Mouse (Mus musculus): ENCODE measurements around the gene Slu7. TPM values are rescaled to one million over a fixed set of nuclear protein-coding genes. Genes with fewer than 3 reads are reported as not detected.

Gene Slu7
- total RNA-seq, 2 experiments from 2014 or later = 34.0 to 36.5 TPM

DNA sequence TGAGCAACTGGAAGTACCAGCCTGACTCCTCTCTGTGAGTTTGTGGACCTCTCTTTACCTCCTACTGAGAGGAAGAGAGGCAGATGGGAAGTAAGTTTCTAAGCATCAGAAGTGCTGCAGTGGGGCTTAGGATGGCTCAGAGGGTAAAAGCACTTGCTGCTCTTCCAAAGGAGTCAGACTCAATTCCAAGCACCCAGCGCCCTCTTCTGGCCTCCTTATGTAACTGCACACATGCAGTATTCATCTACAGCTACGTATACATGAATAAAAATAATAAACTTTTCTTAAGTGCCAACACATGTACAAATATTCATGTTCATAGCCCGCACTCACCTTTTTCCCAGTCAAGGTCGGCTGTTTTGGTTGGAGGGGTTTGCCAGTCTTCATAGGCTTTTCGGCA is 9.2 kb upstream of the Slu7 start:
- DNase-seq (ENCODE audit: low spot score) = no peak

DNA sequence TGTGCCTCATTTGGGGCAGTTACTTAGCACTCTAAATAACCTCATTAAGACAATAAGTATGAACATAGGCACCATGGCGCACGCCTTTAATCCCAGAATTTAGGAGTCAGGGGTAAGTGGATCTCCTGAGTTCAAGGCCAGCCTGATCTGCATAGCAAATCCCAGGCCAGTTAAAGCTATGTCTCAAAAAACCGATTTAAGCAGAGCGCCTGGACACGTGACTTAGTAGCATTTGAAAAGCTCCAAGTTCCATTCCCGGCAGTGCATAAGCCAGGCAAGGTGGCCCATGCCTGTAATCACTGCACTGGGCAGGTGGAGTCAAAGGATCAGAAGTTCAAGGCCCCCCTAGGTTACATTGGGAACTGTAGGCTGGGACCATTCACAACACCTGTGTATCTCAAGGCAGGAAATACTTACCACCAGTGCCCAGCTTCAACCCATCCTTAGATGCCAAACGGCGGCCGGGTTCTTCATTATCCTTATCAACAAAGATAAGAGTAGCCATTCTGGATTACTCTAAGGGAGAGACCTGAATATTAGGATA is 8.3 kb upstream of the Slu7 start:
- no peak for DNase-seq (ENCODE audit: low spot score)

DNA sequence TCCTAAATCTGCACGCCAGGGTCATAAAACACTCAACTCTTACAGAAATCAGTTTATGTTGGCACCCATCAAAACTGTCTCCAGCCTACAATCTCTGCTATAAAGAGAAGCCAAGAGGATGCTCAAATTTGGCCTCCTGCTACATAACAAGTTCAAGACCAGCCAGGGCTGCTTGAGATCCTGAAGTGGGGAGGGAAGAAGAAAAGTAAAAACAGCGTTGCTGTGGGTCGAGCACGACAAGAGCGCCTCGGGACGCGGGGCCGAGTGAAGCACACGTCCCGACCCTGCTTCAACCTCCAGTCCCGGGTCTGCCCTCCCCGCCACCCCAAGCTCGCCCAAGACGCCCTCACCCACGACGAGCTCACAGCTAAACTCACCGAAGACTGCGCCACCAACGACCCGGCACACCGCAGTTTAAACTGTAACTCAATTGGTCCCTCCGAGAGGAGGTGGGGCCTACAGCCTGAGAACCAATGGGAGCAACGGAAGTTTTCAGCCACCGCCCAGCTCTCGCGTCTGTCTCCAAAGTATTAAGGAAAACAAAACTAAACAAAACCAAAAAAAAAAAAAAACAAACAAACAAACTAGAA is 7.6 kb upstream of the Slu7 start, which contains the start of gene Pttg1:
Gene Pttg1, minus strand, starts transcription at position 428 of the 590 bp plus-strand sequence.
- DNase-seq (ENCODE audit: low spot score) = peak; percentile 87

DNA sequence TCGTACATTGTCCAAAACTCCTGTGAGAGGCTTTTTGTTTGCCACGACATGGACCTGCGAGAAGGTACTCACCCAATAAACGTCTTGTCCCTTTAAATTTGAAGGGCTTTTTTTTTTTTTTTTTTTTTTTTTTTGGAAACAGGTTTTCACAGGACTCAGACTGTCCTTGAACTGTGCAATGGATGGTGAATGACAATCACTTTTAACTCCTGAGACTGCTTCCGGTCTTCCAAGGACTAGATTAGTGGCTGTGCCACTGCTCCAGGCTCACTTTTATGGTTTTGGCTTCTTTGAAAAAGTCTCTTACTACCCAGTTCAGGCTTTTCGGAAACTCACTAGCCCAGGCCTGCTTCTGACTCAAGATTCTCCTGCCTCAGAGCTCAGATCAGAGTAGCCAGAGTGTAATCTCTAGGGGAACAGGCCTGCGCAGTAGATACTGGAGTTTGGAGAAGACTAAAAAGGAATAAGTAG is 7.1 kb upstream of the Slu7 start:
- DNase-seq (ENCODE audit: low spot score) = no peak

DNA sequence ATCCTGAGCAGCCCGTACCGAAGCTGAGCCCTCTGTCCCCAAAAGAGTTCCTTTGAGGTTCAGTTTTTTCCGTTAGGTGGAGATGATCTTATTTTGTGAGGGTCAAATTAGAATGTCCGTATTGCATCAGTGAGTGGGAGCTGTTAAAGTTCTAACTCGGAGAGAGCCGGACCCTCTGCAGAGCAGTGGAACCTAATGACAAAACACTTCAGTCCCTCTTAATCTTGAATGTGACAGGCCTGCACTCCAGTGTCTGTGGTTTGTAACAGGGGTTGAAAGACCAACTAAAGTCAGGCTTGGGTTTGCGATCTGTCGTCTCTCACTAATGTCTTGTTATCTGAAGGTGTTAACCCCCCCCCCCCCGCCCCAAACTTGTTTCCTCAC is 472 bp downstream of the Slu7 start:
- DNase-seq (ENCODE audit: low spot score) = no peak

DNA sequence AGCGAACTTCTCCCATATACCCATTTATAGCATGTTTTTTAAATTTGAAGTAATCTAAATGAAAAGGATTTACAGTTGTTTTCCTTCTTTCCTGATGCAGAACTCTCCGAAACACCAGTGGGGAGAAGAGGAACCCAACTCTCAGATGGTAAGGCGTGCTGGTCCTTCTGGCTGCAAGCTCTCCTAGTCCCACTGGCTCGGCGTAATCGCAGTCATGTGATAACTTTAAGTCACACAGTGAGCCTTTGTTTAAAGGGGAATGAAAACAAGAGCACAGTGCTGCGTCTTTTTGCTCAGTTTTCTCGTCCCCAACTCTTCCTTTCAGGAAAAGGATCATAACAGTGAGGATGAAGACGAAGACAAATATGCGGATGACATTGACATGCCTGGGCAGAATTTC is 7.6 kb downstream of the Slu7 start:
- DNase-seq (ENCODE audit: low spot score) = no peak

DNA sequence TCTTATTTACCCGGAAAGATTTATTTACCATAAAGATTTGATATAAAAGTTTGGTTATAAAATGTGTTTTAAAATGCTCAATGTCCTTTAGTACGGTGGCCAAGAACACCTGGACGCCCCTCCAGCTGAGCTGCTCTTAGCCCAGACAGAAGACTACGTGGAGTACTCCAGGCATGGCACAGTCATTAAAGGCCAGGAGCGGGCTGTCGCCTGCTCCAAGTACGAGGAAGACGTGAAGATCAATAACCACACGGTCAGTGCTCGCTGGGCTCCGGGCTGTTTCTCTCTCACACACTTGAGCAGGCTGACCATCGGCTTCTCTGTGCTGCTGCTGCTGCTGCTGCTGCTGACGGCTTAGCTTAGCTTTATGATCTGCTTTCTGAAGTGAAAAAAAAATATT is 9.6 kb downstream of the Slu7 start:
- no peak for DNase-seq (ENCODE audit: low spot score)

DNA sequence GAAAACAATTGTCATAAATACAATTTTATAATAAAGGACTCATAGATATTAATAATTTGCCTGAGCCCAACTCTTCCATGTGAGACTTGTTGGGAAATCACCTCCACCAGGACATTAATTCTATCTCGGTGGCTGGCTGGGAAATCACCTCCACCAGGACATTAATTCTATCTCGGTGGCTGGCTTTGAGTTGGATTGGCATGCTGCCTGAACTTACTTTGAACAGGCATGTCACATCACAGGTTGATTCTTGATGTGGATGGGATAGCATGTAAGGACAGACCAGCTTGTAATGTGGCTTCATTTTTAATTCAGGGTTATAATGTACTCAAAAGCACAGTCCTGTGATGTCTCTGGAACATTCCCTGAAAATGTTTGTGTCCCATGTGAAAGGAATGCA is 16.4 kb downstream of the Slu7 start:
- no peak for DNase-seq (ENCODE audit: low spot score)

DNA sequence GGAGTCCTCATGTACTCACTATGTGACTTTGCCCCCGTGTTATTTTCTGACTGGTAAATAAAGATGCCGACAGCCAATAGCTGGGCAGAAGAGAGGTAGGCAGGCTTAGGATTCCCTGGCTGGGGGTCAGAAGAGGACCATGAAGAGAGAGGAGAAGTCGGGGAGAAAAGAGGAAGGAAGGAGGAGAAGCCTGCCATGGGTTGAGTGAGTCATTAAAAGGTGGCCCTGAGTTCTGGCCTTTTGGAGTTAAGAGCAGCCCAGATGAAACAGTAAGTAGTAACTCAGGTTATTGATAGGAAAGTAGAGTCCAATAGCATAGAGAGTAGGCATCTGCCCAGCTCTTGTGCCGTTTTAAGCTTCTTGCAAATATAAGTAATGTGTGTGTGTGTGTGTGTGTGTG is 17.8 kb downstream of the Slu7 start:
- no peak for DNase-seq (ENCODE audit: low spot score)

DNA sequence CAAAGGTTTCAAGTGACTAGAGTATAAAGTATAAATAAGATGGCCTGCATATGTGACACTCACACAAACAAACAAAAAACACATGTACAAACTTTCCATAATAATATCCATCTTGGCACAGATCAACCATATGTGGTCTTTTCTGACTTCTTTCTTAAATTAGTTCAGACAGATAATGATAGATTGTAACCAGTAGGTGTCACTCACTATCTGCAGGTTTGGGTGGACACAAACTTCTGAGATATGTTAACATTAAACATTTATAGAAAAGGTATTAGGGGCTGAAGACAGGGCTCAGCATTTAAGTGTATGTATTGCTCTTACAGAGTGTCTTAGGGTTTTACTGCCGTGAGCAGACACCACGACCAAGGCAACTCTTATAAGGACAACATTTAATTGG is 18.7 kb downstream of the Slu7 start:
- DNase-seq (ENCODE audit: low spot score) = no peak

DNA sequence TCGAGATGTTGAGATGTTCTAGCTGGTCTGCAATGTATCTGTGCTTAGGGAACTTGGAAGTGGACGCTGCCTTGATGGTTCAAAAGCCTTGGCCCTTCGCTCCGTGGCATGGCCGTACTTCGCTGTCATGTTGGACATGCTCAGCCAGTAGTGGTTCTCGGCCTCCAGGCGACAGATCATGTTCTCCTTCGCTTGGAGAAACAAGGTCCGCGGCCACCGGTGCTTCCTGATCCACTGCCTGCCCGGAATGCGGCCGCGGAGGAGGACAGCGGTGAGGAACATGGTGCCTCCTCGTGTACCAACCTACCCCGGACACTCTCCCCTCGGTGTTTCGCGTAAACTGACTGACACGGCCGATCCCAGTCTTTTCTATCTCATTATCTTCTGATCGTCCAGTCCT is 29.7 kb downstream of the Slu7 start:
- DNase-seq (ENCODE audit: low spot score) = no peak

DNA sequence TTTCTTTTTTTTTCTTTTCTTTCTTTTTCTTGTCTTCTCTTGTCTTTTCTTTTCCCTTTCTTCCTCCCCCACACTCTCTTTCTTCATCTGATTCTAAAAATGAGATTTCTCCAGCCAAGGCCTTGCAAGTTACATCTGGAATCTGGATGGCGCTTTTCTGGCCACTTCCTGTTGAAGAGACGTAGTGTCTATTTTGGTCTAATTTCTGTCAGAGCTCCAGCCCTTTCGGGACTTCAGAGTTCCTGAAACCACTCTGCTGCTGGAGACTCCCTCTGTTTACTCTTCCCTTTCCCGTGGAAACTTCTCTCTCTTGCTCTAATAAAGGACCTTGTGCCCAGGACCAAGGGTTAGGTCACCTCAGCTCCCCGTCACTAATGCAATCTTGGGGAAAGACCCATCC is 36.6 kb downstream of the Slu7 start:
- DNase-seq (ENCODE audit: low spot score) = peak; percentile 59

DNA sequence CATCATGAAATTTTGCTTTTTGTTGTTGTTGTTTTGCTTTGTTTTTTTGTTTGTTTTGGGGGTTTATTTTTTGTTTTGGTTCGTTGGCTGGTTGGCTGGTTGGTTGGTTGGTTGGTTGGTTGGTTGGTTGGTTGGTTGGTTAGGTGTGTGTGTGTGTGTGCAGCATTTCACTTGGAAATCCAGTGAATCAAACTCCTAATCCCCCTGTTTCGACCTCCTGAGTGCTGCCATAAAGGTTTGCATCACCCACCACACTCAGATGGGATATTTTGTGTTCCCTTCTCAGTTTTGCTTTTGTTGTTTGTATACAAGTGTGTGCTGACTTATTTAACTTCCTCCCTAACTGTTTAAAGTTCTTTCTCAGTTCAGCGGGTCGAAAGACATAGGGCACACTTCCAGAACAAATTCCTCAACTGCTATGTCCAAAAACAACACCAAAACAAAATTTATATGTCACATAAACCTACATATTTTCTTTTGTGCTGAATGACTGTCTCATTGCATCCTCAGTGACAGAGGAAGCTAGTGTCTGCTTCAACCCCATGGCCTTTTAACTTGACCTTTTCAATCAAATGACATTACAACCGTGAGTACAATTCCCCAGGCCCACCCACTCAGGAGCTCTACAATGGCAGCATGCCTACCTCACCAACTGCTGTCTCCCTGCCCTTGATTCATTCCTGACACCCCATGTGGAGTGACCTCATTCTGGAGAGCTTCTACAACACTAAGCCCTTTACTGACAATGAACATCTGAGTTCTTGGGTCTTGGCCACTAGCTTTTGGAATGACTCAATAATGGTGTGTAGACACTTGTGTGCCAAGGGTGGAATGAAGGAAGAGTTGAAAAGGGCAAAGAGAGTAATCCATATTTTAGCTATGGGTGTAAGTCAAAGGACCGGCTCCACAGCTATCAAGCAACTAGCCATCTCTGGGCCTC is 37.6 kb downstream of the Slu7 start:
- no peak for DNase-seq (ENCODE audit: low spot score)

DNA sequence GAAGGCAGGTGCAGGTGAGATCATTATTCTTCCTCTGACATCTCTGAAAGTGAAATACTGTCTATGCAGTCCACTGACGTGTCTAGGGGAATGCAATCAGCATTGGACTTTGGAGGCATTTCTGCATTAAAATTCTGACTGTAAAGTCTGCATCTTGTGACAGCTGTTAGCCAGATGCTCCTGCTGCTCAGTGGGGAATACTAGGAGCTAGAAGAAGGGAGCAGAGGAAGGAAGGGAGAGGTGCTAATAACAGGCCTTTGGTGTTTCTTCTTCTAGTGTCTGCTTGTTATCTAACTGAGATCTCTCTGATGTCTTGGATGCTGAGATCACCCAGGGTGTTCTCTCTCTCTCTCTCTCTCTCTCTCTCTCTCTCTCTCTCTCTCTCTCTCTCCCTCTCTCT is 39.6 kb downstream of the Slu7 start:
- no peak for DNase-seq (ENCODE audit: low spot score)

DNA sequence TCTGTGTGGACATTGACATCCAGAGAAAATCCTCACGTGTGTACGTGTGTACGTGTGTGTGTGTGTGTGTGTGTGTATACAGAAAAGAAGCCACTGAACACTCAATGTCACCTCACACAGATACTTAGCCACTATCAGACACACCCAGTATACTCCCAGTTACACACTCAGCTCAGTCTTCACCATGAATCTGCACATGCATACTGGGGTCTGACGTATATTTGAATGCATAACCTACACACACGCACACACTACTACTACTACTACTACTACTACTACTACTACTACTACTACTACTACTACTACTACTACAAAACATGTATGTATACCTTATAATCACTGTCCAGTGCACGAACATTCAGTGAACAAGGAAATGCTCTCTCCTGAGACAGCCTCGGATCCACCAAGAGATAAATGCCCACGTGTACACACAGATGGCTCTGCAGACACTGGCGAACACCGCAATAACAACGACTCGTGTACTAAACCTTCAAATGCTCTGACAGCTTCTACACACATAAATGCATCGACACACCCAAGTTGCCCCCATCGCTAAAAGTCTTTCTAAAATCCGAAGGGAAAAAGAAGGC is 40.2 kb downstream of the Slu7 start:
- no peak for DNase-seq (ENCODE audit: low spot score)

DNA sequence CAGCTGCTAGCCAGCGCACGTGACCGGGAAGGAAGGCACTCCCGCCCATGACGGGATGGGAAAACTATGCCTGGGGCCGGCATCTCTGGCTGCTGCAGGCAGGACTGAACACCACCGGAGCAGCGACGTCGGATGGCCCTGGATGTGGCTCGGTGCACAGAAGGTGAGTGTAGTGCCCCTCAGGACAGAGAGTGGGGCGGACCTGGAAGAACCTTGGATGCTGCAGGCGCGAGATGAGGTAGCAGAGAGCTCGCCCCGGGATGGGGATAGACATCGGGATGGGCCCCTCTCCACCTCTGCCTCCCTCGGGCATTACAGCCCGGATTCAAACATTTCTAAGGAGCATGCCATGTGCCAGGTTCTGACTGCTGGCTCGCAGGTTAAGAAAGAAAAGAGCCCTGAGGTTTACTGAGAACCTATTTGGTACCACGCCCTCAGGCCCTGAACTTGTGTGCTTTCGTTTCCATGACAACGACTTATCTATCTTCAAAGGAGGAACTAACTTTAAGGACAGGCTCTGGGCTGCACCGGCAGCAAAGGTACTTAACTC is 40.8 kb downstream of the Slu7 start, which contains the start of gene C1qtnf2:
Gene C1qtnf2, plus strand, starts transcription at position 52 of the 550 bp plus-strand sequence.
- peak; percentile 46 for DNase-seq (ENCODE audit: low spot score)

DNA sequence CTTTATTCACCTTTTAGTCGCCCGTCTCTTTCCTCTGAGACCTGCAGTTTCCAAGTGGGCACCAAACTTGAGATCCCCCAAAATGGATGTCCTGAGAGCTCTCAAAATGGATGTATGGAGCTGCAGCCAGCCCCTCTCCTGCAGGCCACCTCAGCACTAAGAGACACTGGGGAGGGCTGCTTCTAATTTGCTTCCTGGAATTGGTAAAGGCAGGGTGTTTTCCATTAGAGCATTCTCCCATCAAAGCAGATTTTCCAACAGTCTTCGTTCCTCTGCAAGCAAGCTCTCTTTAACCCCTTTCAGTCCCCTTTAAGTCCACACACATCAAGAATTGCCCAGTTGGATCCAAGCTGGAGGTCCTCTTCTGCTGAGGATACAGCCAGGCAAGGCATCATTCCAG is 45.8 kb downstream of the Slu7 start:
- no peak for DNase-seq (ENCODE audit: low spot score)

DNA sequence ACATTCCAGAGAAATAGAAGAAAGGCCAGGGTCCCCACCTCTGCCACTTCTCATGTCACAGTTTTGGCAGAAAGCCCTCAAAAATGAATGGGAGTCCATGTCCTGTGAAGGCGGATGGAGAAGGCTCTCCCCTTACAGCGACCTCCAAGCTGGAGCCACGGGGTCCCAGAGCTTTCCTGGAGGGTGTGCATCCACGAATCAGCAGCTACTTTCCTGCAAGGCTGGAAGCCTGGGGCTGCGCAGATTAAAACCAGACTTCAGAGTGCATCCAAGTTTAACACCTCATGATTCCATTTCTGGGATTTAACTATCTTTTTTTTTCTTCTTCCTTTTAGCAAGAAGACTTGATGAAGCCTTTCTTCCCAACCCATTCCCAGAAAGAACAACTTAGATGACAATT is 47.0 kb downstream of the Slu7 start:
- no peak for DNase-seq (ENCODE audit: low spot score)

DNA sequence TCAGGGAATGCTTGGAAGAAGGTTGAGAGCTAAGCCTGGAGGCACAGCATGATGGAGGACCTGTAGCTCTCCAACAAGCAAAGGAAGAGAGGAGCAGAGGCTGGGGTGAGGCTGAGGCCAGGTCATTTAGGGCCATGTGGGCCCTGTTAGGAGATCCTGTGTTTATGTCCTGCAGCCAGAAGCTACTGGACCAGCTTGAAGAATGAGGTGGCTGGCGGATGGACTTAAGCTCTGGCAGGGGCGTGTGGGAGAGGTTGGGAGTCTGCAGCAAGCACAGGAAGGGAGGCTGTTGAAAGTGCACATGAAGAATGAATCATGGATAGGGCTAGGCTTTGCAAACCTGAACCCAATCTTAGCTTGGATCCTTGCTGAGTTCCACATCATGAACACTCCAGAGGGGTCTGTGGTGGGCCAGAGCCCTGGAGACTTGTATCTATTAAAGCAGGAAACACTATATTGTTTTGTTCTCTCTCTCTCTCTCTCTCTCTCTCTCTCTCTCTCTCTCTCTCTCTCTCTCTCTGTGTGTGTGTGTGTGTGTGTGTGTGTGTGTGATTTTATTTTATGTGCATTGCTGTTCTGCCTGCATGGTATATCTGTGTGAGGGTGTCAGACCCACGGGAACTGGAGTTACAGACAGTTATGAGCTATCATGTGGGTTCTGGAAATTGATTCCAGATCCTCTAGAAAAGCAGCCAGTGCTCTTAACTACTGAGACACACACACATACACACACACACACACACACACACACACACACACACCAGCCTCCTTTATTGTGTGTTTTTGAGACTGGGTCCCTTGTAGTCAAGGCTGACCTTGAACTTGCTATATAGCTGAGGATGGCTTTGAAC is 48.4 kb downstream of the Slu7 start:
- no peak for DNase-seq (ENCODE audit: low spot score)

DNA sequence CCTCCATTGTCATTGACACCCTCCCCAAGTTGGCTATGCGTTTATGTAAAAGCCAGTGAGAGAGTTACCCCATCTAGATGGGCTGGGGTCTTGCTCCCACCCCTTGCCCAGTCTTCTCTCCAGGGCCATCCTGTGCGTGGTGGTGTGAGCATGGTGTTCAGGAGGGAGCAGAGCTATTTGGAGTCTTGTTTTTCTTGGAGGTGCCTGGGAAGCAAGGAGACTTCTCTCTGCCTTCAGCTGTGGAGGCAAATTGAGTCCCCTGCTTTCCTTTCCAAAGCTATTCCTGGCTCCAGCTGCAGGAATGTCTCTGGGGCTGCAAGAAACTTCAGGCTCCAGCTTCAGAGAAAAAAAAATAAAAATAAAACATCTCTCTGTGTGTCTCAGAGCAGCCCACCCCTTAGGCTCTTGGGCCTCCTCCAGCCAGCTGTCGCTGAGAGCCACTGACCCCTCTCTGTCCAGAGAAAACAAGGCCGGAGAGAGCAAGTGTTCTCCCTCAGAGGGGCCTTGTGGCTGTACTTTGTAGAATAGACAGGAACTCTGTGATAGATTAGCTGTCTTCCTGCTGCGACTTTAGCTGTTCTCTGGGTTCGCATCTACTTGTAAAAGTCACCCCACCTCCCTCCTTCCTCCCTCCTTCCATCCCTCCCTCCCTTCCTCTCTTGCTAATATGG is 49.7 kb downstream of the Slu7 start:
- DNase-seq (ENCODE audit: low spot score) = peak; percentile 21

All from gastrocnemius, adult 18-20 months (tissue).